Mouse (Mus musculus) cerebellum, postnatal 36 days (tissue): ENCODE results near the gene Klhl42.

Experiments
- DNase-seq, 2 experiments: peaks; one replicate each; pipeline ENCODE4 v3.0.0; 2021 to 2022; ENCODE audit warnings: mixed read lengths in 2 of 2

The Klhl42 gene

DNA sequence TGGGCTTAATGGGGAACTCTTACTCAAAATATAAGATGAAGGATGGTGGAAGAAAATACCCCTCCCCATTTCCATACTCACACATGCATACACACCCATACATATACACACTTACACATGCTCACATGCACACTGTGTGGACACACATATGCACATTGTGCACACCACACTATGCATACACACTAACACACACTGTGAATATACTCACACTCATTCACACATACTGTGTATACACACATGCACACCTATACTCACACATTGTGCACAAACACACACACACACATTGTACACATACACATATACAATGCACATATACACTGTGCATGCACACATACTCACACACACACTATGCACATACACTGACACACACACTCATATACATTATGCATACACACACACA lies 60.7 kb downstream of the Klhl42 start:
- DNase-seq = no peak

GRCm38 (mm10) chr6:147155085-147155484 lies 63.9 kb downstream of the Klhl42 start:
- DNase-seq = no peak

DNA sequence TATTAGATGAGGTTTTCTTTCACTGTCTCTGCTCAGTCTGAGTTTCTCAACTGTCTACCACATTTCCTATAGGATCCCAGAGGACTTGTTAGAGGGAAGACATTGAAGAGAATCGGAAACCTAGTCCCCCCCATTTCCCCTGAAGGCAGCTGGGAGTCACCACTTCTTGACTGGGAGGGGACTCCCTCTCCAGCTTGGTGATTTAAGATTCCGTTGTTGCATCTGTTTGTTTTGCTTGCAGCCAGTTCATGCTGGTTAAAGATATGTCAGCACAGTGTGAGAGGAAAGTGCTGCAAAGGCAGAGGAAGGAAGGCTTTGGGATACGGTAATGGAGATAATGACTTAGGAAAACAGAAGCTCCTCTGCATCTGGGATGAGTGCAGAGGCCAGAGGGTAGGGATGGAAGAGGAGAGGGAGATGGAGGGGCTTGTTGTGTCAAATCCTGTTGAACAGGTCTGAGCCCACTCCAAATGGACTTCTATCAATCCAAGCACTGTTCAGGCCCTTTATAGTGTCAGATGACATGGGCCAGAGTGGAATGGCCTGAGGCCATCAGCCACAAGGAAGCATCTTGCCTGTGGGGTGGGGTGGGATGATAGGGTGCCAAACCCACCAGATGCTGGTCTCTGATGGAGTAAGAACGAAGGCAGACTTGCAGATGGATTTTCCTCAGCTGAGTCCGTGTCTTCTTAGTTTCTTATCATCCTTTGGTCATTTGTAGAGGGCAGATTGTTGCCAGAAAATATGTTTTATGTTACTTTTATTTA lies 70.8 kb downstream of the Klhl42 start:
- DNase-seq = no peak
